Mouse (Mus musculus) adrenal gland, postnatal 25 days (tissue): ENCODE data around the gene Ccdc149. TPM values are rescaled to one million over a fixed set of nuclear protein-coding genes. Genes with fewer than 3 reads are reported as not detected.

Source experiments
- DNase-seq: peaks from one replicate; pipeline ENCODE4 v3.0.0; 2021; ENCODE audit warnings: mixed read lengths
- total RNA-seq: library from RNA; stranded (reverse); gene quantifications from 2 replicates; pipeline ENCODE4 v1.2.3, GENCODE M21; 2021

Ccdc149 gene
- total RNA-seq, 1 experiment from 2014 or later: 6.4 TPM

DNA sequence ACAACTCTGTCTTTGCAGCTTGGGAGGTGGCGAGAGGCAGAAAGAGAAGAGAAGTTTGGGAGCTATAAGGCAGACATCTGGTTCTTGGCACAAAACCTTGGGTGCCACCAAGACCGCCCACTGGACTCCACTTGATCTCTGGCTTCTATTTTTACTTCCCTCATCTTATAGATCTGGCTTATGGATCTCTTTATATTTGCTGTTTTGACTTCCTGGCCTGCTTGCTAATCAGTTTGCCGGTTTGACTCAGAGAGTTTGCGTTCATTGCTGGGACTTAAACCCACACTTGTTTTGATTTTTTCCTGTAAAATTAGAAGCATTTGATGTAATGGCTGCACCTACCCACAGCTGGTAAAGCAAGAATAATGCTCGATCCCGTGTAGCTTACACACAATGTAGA is 100.4 kb downstream of the Ccdc149 start:
- DNase-seq: no peak

DNA sequence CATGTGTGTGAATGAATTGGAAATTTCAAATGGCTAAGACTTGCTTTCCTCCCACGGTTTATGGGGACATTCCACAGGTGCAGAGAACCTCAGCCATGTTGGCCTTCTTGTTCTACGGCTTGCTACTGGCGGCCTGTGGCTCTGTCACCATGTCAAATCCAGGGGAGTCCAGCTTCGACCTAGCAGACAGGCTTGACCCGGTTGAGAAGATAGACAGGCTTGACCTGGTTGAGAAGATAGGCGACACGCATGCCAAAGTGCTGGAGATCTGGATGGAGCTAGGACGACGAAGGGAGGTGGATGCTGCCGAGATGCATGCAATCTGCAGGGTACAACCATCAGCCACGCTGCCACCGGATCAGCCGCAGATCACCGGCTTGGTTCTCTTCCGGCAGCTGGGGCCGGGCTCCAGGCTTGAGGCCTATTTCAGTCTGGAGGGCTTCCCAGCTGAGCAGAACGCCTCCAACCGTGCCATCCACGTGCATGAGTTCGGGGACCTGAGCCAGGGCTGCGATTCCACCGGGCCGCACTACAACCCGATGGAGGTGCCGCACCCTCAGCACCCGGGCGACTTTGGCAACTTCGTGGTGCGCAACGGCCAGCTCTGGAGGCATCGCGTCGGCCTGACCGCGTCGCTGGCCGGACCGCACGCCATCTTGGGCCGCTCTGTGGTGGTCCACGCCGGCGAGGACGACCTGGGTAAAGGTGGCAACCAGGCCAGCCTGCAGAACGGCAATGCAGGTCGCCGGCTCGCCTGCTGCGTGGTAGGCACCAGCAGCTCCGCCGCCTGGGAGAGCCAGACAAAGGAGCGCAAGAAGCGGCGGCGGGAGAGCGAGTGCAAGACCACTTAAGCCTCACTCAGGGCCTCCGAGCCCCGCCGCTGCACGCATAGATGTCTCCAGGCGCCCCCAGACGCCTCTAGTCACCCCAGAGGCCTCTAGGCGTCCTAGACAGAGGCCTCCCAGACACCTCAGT is 103.2 kb downstream of the Ccdc149 start:
- DNase-seq: no peak

DNA sequence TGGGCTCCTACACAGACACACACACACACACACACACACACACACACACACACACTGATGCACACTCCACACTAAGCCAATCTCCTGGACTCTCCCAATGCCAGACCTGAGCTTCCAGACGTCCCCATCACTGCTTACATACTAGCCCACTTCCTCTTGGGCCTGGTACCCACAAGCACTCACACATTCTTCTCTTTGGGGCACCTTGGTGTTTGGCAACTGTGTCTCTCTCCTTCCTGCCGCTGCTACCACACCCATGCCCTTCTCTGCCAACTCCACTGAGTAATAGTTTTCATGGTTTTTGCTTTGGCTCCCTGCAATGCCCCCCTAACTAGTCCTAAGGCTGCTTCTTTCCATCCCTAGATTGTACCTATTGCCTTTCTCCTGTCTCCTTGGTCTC is 104.7 kb downstream of the Ccdc149 start:
- no peak for DNase-seq

DNA sequence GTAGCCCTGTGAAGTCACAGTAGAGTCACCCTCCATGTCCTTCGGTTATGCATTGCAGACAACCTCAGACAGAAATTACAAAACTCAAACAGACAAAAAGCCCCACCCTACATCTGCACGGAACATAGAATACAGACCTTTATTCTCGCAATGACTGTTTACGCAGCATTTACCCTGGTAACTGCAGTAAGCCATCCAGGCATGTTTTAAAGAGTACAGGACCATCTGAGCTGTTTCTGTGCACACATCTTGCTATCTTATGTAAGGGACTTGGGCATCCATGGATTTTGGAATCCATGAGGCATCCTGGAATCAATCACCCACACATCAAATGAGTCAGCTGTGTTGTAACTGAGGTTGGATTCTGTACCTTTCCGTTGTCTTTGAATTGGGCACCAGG is 105.4 kb downstream of the Ccdc149 start:
- no peak for DNase-seq

DNA sequence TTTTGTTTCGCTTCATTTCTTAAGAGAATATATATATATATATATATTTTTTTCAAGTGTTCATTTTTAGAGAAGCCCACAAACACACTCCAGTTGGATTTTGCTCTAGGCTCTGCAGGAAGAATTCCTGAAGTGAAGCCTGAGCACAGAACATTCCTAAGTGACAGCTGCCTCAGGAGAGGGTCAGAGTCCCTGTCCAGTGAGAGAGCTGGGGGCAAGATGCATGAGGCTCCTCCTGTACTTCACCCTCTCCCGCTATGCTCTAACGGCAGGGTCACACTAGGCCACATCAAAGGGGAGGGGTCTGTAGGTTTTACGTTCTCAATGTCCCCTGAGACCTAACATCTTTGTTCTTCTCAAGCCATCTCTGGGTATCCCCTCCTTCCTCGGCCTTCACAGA is 106.8 kb downstream of the Ccdc149 start:
- DNase-seq: no peak

DNA sequence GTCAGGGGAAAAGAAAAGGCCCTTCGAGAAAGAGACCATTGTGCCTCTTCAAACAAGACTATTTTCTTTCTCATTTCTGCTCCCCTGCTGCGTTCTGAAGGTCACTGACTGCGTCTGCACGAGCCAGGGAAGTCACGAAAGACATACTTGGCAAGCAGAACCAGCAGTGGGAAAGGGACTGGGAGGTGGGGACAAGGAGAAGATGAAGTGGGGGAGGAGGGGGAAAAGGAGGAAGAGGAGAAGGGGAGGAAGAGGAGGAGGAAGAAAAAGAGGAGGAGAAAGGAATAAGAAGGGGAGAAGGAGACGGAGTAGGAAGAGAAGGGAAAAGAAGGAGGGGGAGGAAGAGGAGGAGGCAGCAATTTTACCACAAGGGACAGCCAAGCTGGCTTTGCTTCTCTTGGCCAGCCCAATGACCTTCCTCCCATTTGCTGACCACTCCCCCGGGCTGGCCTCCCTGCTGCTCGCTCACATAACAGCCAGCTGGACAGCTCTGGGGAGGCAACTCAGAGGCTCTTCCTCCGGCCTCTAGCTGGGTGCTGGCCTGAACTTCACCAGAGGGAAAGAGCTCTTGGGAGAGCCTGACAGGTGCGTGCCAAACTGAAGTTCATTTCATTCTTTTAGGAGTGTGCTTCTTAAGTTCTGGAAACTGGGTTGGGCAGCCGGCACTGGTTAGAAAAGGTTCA is 107.7 kb downstream of the Ccdc149 start, which contains the start of gene Sod3:
Gene Sod3 (plus strand): TSS at position 324 of the 683 bp plus-strand sequence.
- peak; percentile 85 for DNase-seq

DNA sequence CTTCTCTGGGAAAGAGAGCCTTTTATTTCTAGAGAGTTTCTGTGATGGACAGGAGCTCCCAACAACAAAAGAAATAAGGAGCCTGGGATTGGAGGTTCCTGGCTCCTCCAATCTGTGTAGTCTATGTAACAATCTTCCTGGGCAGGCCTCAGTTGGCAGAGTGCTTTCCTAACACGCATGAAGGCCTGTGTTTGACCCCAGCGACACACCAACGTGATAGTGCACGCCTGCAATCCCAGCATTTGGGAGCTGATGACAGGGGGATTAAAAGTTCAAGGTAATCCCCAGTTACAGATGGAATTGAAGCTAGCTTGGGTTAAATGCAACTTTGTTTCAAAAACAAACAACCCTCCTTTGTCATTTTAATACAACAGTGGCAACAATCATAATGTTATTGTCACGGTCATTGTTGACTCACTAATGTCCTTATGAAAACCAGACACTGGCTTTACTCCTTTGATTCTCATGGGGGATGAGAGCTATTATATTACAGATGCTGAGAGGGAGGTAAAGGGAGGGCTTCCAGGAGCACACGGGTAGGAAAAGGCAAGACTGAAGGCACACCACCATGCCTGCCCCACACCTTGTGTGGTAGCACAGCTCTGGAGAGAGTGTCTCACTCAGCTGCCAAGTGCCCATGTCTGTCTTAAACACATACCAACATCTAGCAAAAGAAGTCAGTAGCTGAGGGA is 108.4 kb downstream of the Ccdc149 start:
- no peak for DNase-seq

DNA sequence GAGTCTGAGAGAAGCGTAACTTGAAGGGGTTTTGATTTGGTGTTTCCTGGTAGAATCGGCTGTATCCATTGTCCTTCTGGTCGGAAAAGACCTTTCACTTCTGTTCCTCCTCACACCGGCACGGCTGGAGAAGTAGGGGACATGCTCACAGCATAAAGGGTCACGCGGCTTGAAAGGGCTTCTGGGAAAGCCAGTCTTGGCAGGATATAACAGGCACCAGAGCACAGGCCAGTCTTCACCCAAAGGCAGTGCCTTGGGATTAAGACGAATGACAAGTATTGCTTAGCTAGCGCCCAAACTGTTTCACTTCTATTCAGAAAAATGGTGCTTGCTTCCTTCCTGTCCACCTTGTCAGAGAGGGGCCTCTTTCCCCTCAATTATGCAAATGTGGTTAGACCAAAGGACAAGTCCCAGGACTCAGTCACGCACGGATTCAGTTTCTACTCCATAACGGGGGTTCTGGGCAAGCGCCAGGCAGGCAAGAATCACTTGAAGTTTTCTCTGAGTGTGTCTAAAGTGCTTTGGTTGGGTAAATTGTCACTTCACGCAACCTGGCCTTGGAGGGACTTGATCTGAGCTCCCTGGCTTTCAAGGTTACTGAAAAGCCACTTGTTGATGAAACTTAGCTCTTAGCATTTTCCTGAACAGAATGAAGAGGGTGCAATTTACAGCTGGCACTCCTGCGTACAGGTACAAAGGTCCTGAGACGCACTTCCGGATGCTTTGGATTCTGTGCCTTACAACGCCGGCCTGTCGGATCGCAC is 110.9 kb downstream of the Ccdc149 start:
- no peak for DNase-seq

DNA sequence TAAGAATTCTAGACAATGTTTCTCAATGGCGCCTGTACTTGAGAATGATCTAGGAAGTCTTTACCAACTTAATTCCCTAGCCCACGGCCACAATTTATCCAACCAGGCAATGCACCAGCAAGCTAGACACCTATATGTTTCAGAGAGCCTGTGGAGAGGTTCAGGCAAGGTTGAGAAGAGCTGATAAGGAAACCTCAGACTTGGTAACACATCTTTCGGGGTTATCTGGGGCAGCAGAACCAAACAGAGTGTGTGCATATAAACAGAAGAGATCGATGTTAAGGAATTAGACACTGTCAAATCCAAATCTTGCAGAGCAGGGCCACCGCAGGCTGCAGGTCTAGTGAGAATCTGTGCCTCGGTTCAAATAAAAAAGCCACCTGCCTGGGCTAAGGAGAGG is 113.2 kb downstream of the Ccdc149 start:
- no peak for DNase-seq

DNA sequence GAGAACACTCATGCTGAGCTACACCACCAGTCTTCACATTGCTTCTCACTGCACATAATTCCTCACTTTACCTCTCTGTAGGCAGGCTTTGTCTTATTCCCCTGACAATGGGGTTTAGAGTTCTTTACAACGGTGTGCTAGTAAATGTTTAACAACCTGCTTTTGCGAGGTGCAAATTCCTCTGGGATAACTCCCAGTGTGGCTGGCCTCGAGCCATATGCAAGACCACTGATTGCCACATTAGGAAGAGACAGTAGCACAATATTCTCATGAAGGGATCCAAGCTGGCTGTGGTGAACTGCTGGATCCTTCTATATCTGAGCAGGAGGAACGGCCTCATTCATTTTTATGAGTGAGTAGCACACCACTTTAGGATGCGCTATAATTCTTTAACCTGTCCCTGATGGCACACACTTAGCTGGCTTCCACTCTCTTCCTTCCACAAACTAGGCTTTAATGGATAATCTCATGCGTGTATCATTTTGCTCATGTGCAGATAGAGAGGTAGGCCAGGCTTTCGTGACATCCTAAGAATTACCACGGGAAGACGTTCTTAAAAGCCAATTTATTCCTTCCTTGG is 114.1 kb downstream of the Ccdc149 start:
- no peak for DNase-seq

DNA sequence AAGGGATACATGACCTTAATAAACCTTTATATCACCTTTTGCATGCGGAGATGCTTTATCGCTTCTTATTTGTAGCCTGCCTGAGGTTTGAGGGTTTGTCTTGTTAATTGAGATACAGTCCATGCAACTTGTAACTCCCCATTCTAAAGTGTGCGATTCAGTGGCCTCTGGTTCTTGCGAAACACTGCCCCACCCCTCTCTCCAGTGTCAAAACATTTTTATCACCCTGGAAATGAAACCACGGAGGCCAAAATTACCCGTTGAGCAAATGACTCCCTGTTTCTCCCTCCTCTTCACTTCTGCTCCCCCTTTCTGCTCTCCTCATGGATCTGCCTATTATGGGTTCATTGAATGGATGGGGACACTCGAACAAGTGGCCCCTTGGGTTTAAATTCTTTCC is 115.7 kb downstream of the Ccdc149 start:
- no peak for DNase-seq

DNA sequence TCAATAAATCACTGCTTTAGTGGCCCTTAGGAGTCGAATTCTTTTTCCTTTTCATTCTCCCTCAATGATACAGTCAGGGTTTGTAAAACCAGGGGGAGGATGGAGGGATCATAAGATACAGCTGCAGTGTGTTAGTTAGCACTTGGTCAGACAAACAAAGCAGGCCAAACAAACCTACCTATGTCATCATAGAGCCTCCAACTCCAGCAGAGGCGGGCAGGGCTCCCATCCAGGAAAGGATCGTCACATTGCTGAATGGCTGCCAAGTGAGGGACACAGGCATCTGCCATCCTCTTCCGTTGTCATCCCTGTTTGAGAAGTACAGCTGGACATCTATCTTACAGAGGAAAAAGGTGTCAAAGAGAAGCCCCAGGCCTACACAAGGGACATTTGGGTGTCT is 116.9 kb downstream of the Ccdc149 start:
- DNase-seq: no peak

DNA sequence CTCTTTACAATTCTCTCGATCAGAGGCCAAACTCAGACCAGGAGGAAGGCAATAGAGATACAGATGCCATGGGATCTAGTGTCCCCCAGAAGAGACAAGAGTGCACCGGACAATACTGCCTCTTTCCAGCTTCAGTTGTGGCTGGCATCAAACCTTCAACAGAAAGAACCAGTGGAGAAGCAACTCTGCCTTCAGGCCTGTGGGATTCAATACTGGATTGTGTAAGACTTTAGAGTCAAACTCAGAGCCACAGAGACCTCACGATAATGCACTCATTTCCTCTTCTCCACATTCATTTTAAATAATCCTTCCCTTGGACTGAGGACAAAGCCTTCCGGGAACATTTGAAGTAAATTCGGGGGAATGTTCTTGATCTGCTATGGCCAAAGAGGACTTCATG is 118.6 kb downstream of the Ccdc149 start:
- DNase-seq: no peak

DNA sequence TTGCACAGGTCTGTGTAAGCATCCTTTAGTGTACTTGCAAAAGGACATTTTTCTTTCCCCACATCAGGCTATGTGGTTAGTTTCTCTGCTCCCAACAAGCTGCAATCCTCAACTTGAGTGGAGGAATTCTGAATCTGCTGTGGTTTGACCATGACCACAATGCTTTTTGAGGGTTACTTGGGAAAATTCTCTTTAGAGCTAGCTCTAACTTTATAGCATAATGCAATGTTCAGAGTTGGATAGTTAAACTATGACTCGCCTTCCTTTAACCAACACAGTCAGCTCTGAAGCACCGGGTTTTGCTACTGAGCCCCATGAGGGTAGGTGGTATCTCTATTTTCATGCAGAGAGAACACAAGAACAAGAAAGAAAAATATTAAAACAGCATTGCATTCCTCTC is 119.8 kb downstream of the Ccdc149 start:
- DNase-seq: no peak

DNA sequence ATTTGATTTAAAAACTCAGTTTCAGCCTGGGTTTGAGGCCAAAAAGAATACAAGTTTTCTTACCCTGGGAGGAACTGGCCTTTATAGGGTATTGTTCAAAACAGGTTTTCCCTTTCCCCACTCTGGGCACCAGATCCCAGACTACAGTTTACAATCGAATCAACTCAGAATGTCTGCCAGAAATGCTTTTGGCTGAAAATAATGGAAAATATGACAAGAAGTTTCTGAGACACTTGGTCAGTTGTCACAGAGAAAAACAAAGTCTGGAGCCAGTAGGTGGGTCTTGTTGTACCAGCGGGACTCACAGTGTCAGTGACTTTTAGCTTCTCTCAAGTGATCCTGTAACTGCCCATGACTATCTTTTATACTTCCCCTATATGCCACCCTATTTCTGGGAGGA is 120.9 kb downstream of the Ccdc149 start:
- no peak for DNase-seq

DNA sequence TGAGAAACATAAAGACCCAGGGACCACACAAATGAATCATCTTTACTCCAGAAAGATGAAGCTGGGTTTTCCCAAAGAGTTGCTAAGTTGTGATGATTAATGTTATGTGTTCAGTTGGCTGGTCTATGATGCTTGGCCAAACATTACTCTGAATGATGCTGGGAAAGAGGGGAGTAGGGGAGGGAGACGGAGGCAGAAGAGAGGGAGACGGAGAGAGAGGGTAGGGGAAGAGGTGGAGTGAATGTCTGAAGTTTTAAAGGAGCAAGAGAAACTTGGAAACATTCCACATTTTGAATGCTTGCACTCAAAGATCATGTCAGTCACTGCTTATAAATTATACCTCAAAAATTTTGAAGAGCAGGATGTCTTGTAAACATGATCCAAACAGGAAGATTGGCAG is 124.4 kb downstream of the Ccdc149 start:
- no peak for DNase-seq

DNA sequence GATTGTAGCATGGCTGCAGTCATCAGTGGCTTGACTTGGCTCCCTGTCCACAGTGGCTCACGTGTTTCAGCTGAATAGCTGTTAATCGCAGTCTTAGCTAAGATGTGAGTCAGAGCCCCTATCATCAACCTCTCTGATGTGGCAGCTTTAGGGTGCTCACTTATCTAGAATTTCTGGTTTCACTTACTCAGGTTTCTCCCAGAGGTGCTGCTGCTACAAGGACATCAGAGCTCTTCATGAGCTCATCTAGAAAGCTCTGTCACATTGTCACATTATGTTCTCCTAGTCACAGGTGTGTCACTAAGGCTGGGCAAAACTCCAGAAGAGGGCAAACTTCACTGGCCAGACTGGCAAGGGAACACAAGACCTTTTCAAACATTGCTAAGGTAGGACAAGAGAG is 132.2 kb downstream of the Ccdc149 start:
- no peak for DNase-seq

DNA sequence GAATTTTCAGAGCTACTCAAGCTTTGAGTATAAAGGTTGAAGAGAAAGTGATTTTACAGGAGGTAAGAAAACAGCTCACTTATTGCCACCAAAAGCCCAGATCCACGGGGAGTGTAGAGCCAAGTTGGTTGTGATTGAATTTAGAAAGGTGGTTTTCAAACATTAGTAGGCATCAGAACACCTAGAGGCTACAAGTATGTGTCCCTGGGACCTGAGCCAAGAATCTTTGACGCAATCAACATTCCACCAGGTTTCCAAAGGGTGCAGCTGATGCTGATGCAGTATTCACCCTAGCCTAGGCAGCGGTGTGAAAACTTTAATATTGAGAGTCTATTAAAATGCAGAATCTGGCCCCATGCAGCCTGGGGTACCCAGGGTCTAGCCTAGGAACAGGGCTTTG is 135.7 kb downstream of the Ccdc149 start:
- DNase-seq: no peak

DNA sequence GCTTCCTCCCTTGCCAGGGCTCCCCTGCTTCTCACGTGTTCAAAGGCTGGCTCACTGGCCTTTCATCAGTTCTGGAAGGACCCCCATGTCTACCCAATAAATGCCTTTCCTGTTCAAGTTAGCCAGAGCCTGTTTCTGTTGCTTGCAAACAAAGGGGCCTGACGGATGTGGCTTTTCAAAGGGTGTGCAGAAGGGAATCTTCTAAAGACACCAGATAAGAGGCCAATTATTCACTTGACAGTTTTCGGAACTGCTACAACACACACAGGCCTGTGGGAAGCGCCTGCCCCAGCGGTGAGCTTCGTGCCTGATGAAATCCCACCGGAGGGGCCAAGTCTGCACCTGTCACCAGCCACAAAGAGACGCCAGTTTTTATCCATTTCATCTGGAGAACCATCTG is 139.2 kb downstream of the Ccdc149 start:
- no peak for DNase-seq
